Mouse (Mus musculus) central nervous system, embryonic 11.5 days (tissue): Measurements from ENCODE around the gene Snapc5. TPM values are rescaled to one million over a fixed set of nuclear protein-coding genes. Genes with fewer than 3 reads are reported as not detected.

Source experiments
- polyA plus RNA-seq: library from polyadenylated mRNA; depleted of rRNA; stranded (reverse); fragments of >200 nt; gene quantifications from 2 replicates; pipeline ENCODE4 v1.2.3, GENCODE M21; 2012; rRNA removed

Gene Snapc5
- 23.2 and 28.4 TPM in 2 replicates for polyA plus RNA-seq

GRCm38 (mm10) chr9:64178974-64179646 is at the start of gene Snapc5:
Gene Snapc5 (plus strand): TSS chr9:64179274.

GRCm38 (mm10) chr9:64172816-64173665 is 6.0 kb upstream of the Snapc5 start, which contains the start of the genes Zwilch and Rpl4:
Gene Zwilch (minus strand): TSS chr9:64173104.
Gene Rpl4 (plus strand): TSS chr9:64173375.

Other genes starting within 250 kb of the Snapc5 start
- 11.9 and 15.4 TPM in 2 replicates for gene Smad6, start 157.2 kb upstream of the Snapc5 start, polyA plus RNA-seq
- 0.07 and 0.15 TPM in 2 replicates for gene Lctl, start 62.1 kb upstream of the Snapc5 start, polyA plus RNA-seq
- gene Zwilch, start 6.2 kb upstream of the Snapc5 start, polyA plus RNA-seq = 84.7 and 112 TPM in 2 replicates
- gene Rpl4, start 5.9 kb upstream of the Snapc5 start, polyA plus RNA-seq = 1,401 and 1,688 TPM in 2 replicates
- 0.10 TPM in 1 of 2 replicates, not detected in the other for gene Uchl4, start 55.9 kb downstream of the Snapc5 start, polyA plus RNA-seq
- 43.4 and 49.0 TPM in 2 replicates for gene Map2k1, start 74.4 kb downstream of the Snapc5 start, polyA plus RNA-seq
- 145 and 194 TPM in 2 replicates for gene Tipin, start 102.3 kb downstream of the Snapc5 start, polyA plus RNA-seq
- 17.3 and 17.7 TPM in 2 replicates for gene Dis3l, start 162.0 kb downstream of the Snapc5 start, polyA plus RNA-seq
- 3.0 and 3.2 TPM in 2 replicates for gene Megf11, start 206.4 kb downstream of the Snapc5 start, polyA plus RNA-seq